Comparison of ENCODE assay signal across 9 mouse cellular contexts in genomic region chr16:15386241-15386574, GRCm38 (mm10).
DNase-seq lines count a peak whose midpoint lies in the region; ATAC-seq lines count a peak whose summit lies in the region.
"Had no signal": no experiment of that assay in that cellular context is flagged by ENCODE, and none has a peak within 500 bp of the region (broad histone marks: within the 10 kb centered on the region; RNA-seq: fewer than 3 reads in every experiment).

No protein-coding gene starts in this region.

- ATAC-seq in kidney, embryonic 15.5 days (replicated peaks; ENCODE audit: low FRiP score), result no peak

- H3K27me3 ChIP-seq in kidney, embryonic 15.5 days, result no peaks in the 10 kb centered on the region
- H3K27me3 ChIP-seq: hindbrain, embryonic 15.5 days had no signal

- H3K9ac ChIP-seq in kidney, embryonic 15.5 days, result no peak overlapping the region
- H3K9ac ChIP-seq: hindbrain, embryonic 15.5 days had no signal

- H3K4me3 ChIP-seq in kidney, embryonic 15.5 days (replicated peaks), result no peak overlapping the region
- H3K4me3 ChIP-seq: hindbrain, embryonic 15.5 days; myocyte had no signal

- no peaks in the 10 kb centered on the region for H3K36me3 ChIP-seq in kidney, embryonic 15.5 days
- H3K36me3 ChIP-seq: hindbrain, embryonic 15.5 days had no signal

- no peak for DNase-seq in kidney, adult 8-10 months
- DNase-seq in frontal cortex, postnatal 10 days (ENCODE audit: low spot score in 2 of 2), result peak; percentile 7 to 13
- DNase-seq in left cerebral cortex, adult 9 months (ENCODE audit: low spot score in 2 of 2), result peak; percentile 57 to 85
- DNase-seq in right cerebral cortex, postnatal 4 days, result peak; percentile 20
- no peak for DNase-seq in adrenal gland, adult 2 months
- DNase-seq in spleen, postnatal 14 days (ENCODE audit: low spot score in 2 of 2), result no peak

- 37% methylated on average over 1 of the region's 1 CpGs for WGBS in kidney, embryonic 15.5 days

- no peaks in the 10 kb centered on the region for H3K9me3 ChIP-seq in kidney, embryonic 15.5 days (replicated peaks)
- H3K9me3 ChIP-seq: hindbrain, embryonic 15.5 days had no signal

- peak overlapping the region; percentile 81 for H3K27ac ChIP-seq in kidney, embryonic 15.5 days
- H3K27ac ChIP-seq: hindbrain, embryonic 15.5 days had no signal

- H3K4me1 ChIP-seq in kidney, embryonic 15.5 days, result 0 out of 2 replicates have a peak, but pooled peaks cover 3% of the 10 kb centered on the region
- H3K4me1 ChIP-seq: hindbrain, embryonic 15.5 days had no signal

- no peak overlapping the region for H3K4me2 ChIP-seq in kidney, embryonic 15.5 days
- H3K4me2 ChIP-seq: hindbrain, embryonic 15.5 days had no signal

Comparison
In these comparisons a context has a peak if more than half of its experiments do, and no peak if none do; other contexts are left out.
1. DNase-seq: peak in frontal cortex, postnatal 10 days (2 of 2), left cerebral cortex, adult 9 months (2 of 2) and right cerebral cortex, postnatal 4 days (single experiment); none in kidney, adult 8-10 months (0 of 2), adrenal gland, adult 2 months (single experiment) and spleen, postnatal 14 days (0 of 2).